Mouse (Mus musculus) heart, adult 8-10 months (tissue): ENCODE measurements around the gene Stpg4. TPM values are rescaled to one million over a fixed set of nuclear protein-coding genes. Genes with fewer than 3 reads are reported as not detected.
A peak's percentile ranks its signal among the peaks of the same experiment; 100 is the strongest.

Experiments used
- DNase-seq: peaks from one replicate; pipeline ENCODE4 v3.0.0; 2022; ENCODE audit warnings: low spot score
- total RNA-seq, 4 experiments: library from RNA; stranded (reverse); gene quantifications; 2 replicates each; pipeline ENCODE4 v1.2.4; 2022

Stpg4 gene
- total RNA-seq, 4 experiments from 2014 or later: not detected

DNA sequence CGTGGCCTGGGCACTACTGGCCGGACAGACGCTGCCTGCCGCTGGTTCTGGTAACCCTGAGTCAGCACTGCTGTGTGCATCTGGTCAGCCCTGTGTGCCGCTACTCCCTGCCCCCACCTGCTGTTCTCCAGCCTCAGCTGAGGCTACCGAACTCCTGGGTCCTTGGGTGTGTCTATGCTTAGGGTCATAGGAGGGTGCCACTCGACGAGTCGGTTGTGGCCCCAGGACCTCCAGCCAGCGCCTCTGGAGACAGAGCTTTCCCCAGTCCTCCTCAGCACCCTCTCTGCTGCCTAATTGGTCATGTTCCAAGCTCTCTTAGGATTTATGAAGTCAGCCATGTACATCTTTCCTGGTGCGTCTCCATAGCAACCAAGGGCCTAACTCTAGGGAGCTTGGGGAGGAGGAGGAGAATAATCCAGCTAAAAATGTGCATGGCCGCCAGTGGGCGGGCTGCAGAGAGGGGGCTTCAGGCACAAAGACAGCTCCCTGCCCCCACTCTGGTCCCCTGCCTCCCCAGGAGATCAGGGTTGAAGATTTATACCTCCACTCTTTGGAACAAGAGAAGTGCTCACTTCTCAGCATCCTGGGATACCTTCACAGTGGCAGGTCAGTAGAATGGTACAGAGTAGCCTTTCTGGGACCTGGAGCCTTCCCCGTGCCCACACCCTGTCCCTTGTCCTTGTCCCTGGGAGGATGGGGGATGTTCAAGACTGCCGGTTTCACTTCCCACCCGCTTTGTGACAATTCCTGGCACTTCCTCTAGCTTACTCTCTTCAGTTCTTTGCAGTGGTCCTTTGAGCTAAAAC is 49.0 kb downstream of the Stpg4 start:
- no peak for DNase-seq

DNA sequence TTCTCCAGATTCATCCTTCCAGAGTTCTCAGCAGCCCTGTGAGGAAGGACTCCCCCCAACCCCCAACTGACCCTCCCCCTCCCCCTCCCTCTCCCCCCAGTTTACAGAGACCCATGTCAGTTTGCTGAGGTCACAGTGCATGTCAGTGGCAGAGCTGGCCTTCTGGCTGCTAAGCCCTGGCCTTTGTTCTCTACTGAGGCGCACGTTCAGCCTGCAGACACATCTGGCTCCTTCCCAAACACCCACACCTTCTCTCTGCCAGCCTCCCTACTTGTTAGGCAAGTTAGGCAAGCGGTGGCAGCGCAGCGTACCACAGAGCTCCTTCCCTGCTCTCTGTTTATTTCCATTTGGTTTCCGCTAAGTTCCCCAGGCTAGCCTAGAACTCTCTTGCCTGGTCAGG is 50.0 kb downstream of the Stpg4 start:
- DNase-seq: no peak

DNA sequence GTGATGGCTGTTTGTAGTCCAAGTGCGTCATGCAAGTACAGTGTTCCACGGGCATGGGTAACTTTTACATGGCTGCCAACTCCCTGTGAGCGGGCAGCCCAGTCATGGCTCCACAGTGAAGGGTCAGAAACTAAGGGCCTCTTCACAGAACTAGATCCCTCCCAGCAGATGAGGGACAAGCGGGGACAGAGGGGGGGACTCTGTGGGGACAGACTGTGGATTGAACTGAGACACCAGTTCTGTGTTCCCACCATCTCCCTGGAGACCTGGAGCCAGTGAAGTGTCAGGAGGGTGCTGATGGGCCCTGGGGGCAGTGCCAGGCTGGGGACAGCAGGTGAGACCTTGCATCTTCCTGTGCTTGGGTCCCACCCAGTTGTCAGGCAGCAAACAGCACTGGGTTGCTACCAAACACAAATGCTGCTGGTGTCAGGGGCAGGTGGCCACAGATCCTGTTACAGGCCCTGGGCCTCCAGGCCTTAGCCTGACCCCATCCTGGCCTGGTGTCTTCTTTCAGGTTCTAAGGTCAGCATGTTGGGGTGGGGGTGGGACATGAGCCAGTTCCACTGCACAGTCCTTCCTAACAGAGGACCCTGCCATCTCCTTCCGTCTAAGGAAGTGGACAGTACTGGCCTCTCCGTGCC is 50.6 kb downstream of the Stpg4 start:
- DNase-seq: no peak

DNA sequence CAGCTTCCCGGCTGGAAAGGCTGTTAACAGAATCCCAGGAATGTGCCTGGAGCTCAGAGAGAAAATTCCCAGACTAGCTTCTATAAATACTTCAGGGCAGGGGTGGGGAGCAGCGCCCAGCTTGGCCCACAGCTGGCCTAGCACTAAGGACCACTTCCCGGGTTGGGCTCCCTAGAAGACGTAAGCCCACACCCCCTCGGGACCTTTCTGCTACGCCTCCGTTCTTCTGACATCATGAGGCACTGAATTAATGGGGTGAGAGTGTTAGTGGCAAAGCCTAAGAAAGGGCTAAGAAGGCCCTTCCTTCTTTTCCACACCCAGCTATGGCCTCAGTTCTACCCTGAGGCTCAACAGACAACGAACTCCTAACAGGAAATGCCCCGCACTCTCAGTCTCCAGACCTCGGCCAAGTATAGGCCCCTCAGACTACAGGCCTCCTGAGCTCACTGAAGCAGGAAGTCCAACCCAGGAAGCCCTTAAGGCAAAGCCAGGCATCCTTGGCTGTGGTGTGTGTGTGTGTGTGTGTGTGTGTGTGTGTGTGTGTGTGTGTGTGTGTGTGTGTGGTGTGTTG is 51.5 kb downstream of the Stpg4 start:
- DNase-seq: no peak

DNA sequence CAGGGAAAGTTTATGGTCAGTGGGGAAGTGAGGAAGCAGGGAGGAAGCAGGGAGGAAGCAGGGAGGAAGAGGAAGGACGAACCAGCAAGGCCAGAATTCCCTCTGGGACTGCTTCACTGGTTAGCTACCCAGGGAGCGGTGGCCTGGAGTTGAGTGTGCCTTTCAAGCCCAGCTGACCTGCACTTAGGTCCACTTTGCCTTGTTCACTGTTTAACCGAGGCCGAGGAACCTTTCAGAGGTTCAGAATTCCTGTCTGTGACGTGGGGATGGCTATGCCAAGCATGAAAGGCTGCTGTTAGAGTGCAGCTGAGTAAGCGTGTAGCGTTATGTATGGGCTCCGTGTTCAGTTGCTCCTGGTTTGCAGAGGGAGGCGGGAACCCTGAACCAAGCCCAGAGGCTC is 54.2 kb downstream of the Stpg4 start:
- DNase-seq: no peak

DNA sequence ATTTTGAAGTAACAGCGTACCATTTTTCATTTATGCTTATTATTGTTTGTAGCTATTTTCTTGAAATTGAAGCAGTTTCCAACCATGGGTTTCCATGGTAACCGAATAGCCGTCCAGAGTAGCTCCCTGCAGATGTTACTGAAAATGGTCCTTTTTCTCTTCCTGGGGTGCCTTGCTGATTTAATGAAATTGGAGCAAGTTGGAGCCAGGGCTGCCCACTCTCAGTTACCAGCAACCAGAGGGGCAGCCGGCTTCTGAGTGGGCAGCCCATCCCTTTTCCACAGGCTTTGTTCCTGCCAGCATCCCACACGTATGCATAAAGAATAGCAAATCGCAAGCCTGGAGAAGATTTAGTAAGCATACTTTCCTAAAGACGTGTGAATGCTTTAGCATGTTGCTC is 55.4 kb downstream of the Stpg4 start:
- no peak for DNase-seq

DNA sequence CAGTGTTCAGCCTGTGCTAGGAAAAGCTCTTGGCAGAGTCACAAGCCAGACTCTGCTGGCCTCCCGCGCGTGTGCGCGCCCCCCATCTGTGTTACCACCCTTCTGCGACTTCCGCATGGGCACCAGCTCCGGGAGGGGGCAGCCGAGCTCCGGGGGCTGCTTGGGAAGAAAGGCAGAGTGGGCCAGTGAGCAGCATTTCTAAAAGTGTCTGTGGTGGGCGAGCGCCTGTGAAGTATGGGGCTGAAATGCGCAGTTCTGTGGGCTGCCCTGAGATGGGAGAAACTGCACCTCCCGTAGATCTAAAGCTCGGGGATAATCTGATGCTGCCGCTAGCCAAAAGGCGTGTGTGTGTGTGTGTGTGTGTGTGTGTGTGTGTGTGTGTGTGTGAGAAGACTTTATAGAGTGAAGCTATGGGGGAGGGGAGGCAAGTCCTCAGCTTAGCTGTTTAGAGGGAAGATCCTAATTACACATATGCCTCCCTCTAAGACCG is 58.2 kb downstream of the Stpg4 start:
- no peak for DNase-seq

DNA sequence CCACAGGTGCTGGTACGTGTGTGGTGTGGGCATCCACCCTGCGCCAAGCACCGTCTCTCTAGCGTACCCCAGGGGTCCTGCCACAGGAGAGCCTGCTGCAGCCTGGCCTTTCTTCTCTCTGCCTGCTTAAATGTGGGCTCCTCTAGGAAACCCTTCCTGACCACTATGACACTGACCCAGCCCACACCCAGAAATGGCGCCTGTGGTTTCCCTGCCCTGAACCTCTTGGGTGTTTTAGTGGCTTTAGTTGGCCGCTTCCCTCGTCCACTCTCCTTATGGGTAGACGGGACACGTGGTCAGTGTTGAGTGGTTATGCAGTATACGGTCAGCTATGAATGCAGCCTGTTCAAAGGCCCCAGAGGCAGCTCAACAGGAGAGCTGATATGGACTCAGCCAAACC is 59.1 kb downstream of the Stpg4 start:
- DNase-seq: no peak

DNA sequence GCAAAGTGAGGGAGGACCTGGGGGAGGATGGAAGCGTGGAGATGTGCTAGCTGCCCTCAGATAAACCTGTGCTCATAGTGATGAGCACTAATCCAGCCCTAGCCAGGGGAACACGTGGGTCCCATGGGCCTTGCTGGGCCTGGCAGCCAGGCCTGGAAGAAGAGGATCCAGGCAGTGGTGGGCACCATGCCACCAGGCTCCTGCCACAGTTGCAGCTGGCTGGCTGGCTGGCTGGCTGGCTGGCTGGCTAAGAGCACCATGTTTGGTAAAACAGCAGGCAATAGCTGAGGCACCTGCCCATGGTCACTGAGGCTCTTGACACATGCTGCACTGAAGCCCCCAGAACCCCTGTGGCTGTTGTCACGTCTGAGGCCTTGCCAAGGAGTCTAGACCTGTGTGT is 59.9 kb downstream of the Stpg4 start:
- peak; percentile 68 for DNase-seq

DNA sequence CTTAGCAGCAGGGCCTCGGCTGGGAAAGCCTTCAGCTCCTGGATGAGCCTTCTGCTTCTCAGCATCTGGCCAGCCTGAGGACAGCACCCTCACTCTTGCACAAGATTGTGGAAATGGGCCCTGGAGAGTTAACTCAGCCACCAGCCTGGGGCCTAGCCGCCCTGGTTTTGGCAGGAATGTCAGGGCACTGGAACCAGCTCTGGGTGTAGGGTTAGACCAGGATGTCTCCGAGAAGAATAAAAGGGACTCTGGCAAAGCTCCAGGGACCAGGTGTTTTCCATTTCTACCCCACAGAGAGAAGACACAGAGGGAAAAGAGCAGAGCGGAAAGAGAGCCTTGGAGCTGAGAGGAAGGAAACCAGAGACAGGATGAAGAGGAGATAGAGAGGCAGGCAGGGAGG is 60.3 kb downstream of the Stpg4 start:
- no peak for DNase-seq

DNA sequence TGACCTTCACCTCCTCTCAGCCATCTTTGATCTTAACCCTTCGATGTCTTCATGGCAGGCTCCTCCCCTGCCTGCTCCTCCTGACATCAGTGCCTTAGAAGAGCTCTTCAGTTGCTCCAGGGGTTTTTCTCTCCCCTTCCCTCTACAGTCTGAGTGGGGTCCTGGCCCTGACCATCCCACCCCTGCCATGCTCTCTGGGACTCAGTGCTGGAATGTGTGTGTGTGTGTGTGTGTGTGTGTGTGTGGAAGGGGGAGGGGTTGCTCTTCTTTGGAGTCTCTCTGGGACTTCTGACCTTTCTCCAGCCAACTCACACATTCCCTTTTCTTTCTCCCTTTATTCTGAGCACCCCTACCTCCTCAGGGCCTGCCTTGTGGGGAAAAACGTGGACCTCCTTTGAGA is 61.0 kb downstream of the Stpg4 start:
- DNase-seq: no peak

DNA sequence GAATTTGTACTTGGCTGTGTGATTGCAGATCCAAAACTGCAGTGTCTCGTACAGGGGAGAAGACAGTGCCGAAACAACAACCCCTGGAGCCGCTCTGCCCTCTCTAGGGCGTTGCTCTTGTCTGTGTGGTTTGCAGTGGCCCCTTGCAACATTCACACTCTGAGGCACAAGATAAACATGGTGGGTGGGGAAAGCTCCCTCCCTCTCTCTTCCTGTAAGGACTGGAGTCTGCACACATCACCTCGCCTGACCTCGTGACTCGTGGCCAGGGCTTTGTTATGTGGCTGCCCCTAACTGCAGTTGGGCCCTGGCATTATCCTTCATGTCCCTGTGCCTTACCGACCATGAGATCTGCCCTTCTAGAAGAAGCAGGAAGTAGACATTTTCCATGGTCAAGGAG is 62.3 kb downstream of the Stpg4 start:
- no peak for DNase-seq

DNA sequence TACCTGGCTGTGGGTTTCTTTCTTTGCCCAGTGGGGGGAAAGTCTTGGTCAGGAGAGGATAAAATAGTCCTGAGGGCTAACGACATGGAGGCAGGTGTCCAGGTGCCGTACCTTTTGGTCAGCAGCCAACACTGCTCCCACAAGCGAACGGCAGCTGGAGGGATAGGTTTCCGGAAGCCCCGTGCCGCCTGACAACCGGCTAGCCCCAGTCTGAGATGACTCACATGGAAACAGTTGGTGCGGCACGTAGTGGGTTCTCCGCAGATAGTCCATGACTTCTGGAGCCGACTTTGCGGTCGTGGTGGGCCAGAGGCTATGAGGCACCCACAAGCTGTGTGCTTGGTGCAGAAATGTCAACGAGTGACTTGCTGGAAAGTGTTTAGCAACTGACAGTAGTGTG is 63.4 kb downstream of the Stpg4 start:
- DNase-seq: no peak

DNA sequence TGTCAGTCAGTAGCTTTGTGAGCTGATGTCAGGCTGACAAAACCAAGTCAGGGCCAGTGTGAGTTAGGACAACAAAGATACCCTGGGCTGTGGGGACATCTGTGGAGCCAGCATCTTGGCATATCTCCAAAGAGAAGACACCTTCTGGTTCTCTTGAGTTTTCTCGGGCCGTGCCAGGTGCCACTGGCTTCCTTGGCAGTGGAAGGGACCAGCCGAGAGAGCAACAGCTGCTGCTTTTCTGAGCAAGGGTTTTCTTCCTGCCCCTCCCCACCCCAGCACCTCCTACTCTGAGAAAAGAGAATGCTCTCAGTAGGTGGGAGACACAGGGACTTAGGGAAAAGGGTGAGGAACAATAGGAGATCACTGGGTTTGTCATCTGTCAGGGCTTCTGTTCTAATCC is 66.4 kb downstream of the Stpg4 start:
- no peak for DNase-seq

DNA sequence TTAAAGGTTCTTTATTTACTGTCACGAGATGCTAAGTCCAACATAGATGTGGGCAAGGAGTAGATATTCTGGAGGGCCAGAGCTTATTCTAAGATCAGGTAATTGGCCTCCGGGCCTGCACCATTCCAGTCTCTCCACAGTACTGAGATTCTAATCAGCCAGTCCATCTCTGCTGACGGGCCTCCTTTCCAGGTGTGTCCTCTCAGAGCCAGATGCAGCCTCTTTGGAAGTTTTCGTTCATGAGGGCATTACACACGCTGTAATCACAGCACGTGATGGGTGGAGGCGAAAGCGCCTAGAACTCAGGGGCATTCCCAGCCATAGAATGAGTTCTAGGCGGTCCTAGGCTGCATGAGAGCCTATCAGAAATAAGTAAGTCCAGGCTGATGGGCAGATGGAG is 70.0 kb downstream of the Stpg4 start:
- DNase-seq: no peak

DNA sequence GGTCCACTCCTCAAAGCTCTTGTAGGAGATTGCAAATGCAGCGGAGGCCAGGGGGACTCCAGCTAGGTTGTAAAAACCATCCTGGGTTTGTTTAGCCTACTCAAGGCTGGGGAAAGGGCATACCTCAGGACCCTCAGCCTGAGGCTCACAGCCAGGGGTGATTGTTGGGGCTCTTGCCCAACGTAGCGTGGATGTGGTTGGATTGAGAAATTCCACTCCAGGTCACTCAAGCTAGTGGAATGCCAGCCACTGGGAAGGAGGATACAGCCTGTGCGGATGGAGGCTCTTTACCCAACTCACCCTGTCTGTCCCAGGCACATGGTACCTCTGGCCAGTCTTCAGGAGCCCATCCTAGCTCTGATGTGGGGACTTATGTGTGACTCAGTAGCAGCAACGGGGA is 71.3 kb downstream of the Stpg4 start:
- DNase-seq: no peak

DNA sequence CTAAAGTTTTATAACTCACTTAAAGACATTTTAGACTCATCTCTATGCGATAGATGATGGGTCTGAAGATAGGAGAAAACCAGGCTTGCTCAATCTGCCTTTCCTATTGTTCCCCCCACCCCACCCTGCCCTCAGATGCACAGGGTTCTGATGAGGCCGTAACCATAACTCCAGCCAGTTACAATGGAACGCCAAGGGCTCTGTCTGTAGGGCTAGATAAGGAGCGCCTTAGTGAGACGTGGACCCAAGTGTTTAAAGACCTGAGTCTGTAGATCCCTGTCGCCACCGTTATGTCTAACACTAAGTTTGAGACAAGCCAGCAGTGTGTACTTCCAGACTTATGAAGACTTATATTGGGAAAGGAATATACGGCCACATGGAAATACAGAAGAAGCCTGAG is 72.1 kb downstream of the Stpg4 start:
- no peak for DNase-seq

DNA sequence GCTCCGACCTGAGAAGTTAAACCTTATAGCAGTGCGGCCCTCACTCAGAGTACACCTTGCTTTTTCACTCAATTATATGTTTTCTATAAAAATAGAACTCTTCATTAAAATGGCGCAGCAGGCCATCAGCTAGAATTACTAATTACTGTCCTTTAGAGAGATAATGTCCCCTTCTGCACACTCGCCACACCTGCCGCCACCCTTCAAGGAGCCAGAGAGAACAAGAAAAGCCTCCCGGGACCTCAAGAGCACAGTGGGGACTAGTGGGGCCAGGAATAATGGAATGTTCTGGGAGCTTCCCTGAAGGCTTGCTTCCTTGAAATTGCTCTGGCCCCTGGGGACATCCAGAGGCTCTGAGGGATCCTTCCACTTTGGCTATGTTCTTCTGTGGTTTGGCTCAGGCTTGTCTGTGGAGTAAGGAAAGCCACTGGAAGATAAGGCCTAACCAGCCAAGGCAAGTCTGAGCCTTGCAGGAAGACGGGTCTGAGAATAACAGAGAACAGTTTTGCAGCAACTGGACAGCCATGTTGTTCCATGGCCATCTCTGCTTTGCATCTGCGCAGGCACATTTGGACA is 73.7 kb downstream of the Stpg4 start:
- no peak for DNase-seq

DNA sequence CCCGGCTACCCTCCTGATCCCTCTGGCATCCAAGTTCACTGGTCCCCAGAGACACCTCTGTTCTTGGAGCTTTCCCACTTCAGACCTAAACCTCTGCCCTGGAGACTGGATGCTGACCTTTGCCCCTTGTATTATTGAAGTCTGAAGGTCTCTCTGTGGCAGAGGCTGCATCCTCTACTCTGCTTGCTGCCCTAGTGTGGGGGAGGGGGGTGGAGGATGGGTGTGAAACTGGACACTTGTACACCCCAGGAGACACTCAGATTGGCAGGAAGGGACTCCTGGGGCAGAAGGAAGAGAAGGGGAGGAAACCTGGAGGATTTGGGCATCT is 74.7 kb downstream of the Stpg4 start:
- DNase-seq: no peak

DNA sequence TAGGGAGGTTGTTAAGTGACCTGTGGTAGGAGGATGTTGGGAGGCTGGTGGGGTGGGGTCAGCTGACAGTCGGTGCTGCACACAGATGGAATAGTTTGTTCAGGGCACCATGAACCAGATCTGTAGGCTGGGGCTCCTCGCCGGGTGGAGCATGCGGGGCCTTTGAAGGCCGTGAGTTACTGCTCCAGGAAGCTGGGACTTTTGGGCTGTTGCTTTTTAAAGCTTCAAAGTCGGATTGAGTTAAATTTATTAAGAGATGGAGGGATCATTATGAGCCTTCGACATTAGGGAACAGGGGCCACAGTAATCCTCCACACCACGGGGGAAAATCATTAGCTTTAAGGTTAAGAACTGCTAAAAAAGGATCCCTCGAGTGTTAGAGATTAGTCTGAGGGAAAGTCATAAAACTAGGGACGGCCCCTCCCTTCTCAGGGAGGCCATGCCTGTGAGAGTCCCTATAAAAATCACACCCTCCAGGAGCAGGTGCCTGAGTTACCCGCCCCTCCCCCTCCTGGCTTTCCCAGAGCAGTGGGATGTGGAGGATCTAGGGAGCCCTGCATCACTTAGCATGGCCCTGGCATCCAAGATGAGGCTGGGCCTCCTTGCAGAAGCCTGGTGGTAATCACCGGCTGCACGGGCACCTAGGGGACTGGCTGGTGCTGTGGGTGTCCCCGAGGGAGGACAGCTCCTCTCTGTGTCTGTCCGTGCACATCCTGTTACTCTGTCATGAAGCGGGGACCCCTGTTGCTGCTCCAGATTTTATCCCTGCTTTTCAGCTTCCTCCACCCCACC is 75.2 kb downstream of the Stpg4 start:
- DNase-seq: no peak

DNA sequence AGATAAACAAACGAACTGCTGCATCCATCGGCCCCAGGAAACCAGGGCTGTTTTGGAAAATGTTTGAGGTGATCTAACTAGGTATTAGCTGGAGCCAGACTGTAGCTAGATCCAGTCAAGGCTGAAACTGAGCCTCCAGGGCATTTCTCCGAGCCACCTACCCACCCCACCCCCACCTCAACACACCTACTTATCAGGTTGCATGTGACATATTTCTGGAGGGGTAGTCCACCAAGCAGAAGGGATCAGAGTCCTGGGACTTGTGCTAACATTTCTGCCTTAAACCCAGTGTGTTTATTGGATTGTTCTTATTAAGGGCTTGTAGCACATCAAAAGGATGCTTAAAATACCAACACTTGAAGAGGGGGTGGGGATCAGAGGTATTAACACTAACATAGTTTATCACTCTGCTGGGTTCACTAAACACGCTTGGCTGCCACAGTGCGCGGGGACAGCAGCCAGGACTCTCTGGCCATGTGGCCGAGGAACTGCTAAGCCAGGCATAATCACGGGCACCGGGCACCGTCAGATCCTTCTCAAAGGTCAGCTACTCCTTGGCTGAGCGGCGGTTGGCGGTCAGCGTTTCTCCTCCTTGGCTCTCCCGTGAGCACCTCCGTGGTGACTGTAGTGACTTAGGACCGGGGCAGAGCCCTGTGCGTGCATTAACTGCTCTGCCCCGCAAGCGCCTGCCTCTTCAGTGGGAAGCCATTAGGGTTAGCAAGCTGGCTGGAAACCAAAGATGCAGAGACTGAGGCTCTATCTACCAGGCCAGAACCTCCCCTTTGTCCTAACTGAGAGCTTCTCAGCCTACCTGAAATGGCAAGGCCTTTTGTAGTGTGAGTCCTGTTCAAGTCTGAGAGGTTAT is 76.1 kb downstream of the Stpg4 start:
- peak; percentile 61 for DNase-seq
